Mouse (Mus musculus) lung, postnatal 0 days (tissue): ENCODE results near the gene Tcea2.

Source experiments
- CTCF ChIP-seq: IDR thresholded peaks from 2 replicates; pipeline ENCODE4 v1.5.1; 2016; ENCODE audit warnings: antibody characterized with exemption, mild to moderate bottlenecking
- EP300 ChIP-seq: IDR thresholded peaks from 2 replicates; pipeline ENCODE4 v1.6.1; 2016; ENCODE audit warnings: antibody characterized with exemption, mild to moderate bottlenecking, control low read depth

DNA sequence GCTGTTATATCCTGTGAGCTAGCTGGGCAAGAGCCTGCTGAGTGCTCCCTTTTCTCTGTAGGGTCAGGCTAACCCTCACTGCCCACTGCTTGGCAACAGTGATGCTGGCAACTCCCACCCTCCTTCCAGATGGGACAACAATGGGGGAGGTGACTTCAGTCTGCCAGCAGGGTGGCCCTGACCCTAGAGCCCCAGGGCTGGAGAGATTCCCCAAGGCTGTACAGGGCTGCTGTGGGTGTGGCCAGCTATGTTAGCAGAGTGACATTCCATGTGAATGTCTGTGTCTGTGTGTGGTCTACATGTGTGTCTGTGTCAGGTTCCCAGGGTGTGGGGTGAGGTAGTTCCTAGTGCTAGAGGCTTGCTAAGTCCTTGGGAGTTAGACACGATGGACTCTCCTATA is 6.6 kb upstream of the Tcea2 start:
- TF ChIP-seq CTCF (no peak), EP300 (0 out of 2 replicates have a peak, but pooled peaks have one; percentile 28)
